In genomic region chr4:118000605-118001208, GRCm38 (mm10) we compare ENCODE assay signal across 14 mouse cellular contexts.
DNase-seq lines count a peak whose midpoint lies in the region; ATAC-seq and TF ChIP-seq lines count a peak whose summit lies in the region.
"Had no signal": no experiment of that assay in that cellular context is flagged by ENCODE, and none has a peak within 500 bp of the region (broad histone marks: within the 10 kb centered on the region; RNA-seq: fewer than 3 reads in every experiment).

No protein-coding gene starts in this region.

- peak; percentile 40 to 44 for DNase-seq in adrenal gland, postnatal 36 days
- DNase-seq in adrenal gland, adult 8-10 months = no peak
- peak; percentile 70 for DNase-seq in kidney, adult 2 months
- no peak for DNase-seq in left cerebral cortex, adult 11 months (ENCODE audit: low spot score)
- no peak for DNase-seq in frontal cortex, postnatal 10 days (ENCODE audit: low spot score in 2 of 2)
- DNase-seq: adrenal gland, postnatal 10 days; cerebellum, adult 11-12 months; lung, adult 18-20 months; thymus, postnatal 25 days had no signal

- H3K4me3 ChIP-seq in kidney, adult 2 months (ENCODE audit: insufficient read depth, low read depth, low read length) = no peak overlapping the region
- H3K4me3 ChIP-seq in kidney, embryonic 14.5 days (ENCODE audit: low read length) = no peak overlapping the region
- H3K4me3 ChIP-seq in intestine, embryonic 16.5 days (ENCODE audit: low read length) = no peak overlapping the region
- no peak overlapping the region for H3K4me3 ChIP-seq in limb, embryonic 13.5 days
- H3K4me3 ChIP-seq: midbrain, embryonic 12.5 days had no signal

- ATAC-seq in kidney, embryonic 14.5 days (ENCODE audit: low FRiP score, low TSS enrichment) = no peak; the same call in 1 of the 2 replicates
- peak; percentile 60 for ATAC-seq in intestine, embryonic 16.5 days
- ATAC-seq in limb, embryonic 13.5 days (ENCODE audit: low FRiP score, low read depth) = no peak
- ATAC-seq: hindbrain, postnatal 0 days had no signal

- TF ChIP-seq POLR2A in kidney, adult 2 months (IDR thresholded peaks at IDR 0.05; ENCODE audit: low read depth, low read length) = no peak

- TF ChIP-seq CTCF in kidney, adult 2 months (conservative IDR thresholded peaks at IDR 0.05; ENCODE audit: insufficient read depth, insufficient read length, low read depth, low read length) = no peak

- no peaks in the 10 kb centered on the region for H3K9me3 ChIP-seq in kidney, embryonic 14.5 days (ENCODE audit: control insufficient read depth, low read length)
- no peaks in the 10 kb centered on the region for H3K9me3 ChIP-seq in intestine, embryonic 16.5 days (ENCODE audit: control insufficient read depth, low read length)
- H3K9me3 ChIP-seq in limb, embryonic 13.5 days = no peaks in the 10 kb centered on the region
- H3K9me3 ChIP-seq: midbrain, embryonic 12.5 days had no signal

- H3K27me3 ChIP-seq in kidney, adult 2 months (replicated peaks; ENCODE audit: control insufficient read depth, insufficient read depth, low read length) = no peaks in the 10 kb centered on the region
- no peaks in the 10 kb centered on the region for H3K27me3 ChIP-seq in kidney, embryonic 14.5 days (ENCODE audit: control insufficient read depth, insufficient read depth, low read length)
- no peaks in the 10 kb centered on the region for H3K27me3 ChIP-seq in intestine, embryonic 16.5 days (replicated peaks; ENCODE audit: control insufficient read depth, insufficient read depth, low read length)
- peaks cover 17% of the 10 kb centered on the region for H3K27me3 ChIP-seq in limb, embryonic 13.5 days
- H3K27me3 ChIP-seq: midbrain, embryonic 12.5 days had no signal

- peak overlapping the region; percentile 48; the same call in 1 of the 2 replicates for H3K27ac ChIP-seq in kidney, adult 2 months (ENCODE audit: insufficient read depth, low read depth, low read length)
- no peak overlapping the region for H3K27ac ChIP-seq in kidney, embryonic 14.5 days (ENCODE audit: low read depth, low read length)
- H3K27ac ChIP-seq in intestine, embryonic 16.5 days (ENCODE audit: low read length) = peak overlapping the region; percentile 27; the same call in 1 of the 2 replicates
- H3K27ac ChIP-seq in limb, embryonic 13.5 days = peak overlapping the region; percentile 55
- H3K27ac ChIP-seq: hindbrain, postnatal 0 days; midbrain, embryonic 12.5 days had no signal

- no peak overlapping the region; the same call in 1 of the 2 replicates for H3K9ac ChIP-seq in kidney, embryonic 14.5 days (ENCODE audit: low read depth, low read length)
- H3K9ac ChIP-seq in intestine, embryonic 16.5 days (ENCODE audit: low read depth, low read length) = no peak overlapping the region; the same call in 1 of the 2 replicates
- no peak overlapping the region for H3K9ac ChIP-seq in limb, embryonic 13.5 days
- H3K9ac ChIP-seq: midbrain, embryonic 12.5 days had no signal

- 33% methylated on average over 10 of the region's 10 CpGs for WGBS in kidney, adult 2 months
- 33% methylated on average over 10 of the region's 10 CpGs for WGBS in kidney, embryonic 14.5 days
- 44% methylated on average over 10 of the region's 10 CpGs for WGBS in intestine, embryonic 16.5 days
- 15% methylated on average over 10 of the region's 10 CpGs for WGBS in limb, embryonic 13.5 days

- peaks cover 37% of the 10 kb centered on the region for H3K4me1 ChIP-seq in kidney, adult 2 months (ENCODE audit: control insufficient read depth, insufficient read depth, low read length)
- H3K4me1 ChIP-seq in kidney, embryonic 14.5 days (ENCODE audit: control insufficient read depth, insufficient read depth, low read length) = peaks cover 36% of the 10 kb centered on the region
- H3K4me1 ChIP-seq in intestine, embryonic 16.5 days (ENCODE audit: control insufficient read depth, insufficient read depth, low read length) = peaks cover 35% of the 10 kb centered on the region
- peaks cover 46% of the 10 kb centered on the region for H3K4me1 ChIP-seq in limb, embryonic 13.5 days

- H3K36me3 ChIP-seq in kidney, adult 2 months (ENCODE audit: control insufficient read depth, insufficient read depth, low read length) = no peaks in the 10 kb centered on the region
- no peaks in the 10 kb centered on the region for H3K36me3 ChIP-seq in kidney, embryonic 14.5 days (ENCODE audit: control insufficient read depth, insufficient read depth, low read length)
- no peaks in the 10 kb centered on the region; the same call in 1 of the 2 replicates for H3K36me3 ChIP-seq in intestine, embryonic 16.5 days (ENCODE audit: control insufficient read depth, insufficient read depth, low read length)
- no peaks in the 10 kb centered on the region for H3K36me3 ChIP-seq in limb, embryonic 13.5 days
- H3K36me3 ChIP-seq: midbrain, embryonic 12.5 days had no signal

- no peak overlapping the region for H3K4me2 ChIP-seq in kidney, embryonic 14.5 days (replicated peaks; ENCODE audit: low read depth, low read length)
- no peak overlapping the region for H3K4me2 ChIP-seq in intestine, embryonic 16.5 days (ENCODE audit: low read depth, low read length)
- H3K4me2 ChIP-seq in limb, embryonic 13.5 days (replicated peaks) = peak overlapping the region; percentile 27; the same call in 1 of the 2 replicates
- H3K4me2 ChIP-seq: midbrain, embryonic 12.5 days had no signal

Comparison
In these comparisons a context has a peak if more than half of its experiments do, and no peak if none do; other contexts are left out.
1. DNase-seq: peak in adrenal gland, postnatal 36 days (2 of 2) and kidney, adult 2 months (single experiment); none in adrenal gland, adult 8-10 months (single experiment), left cerebral cortex, adult 11 months (single experiment) and frontal cortex, postnatal 10 days (0 of 2).